In the genomic region with DNA sequence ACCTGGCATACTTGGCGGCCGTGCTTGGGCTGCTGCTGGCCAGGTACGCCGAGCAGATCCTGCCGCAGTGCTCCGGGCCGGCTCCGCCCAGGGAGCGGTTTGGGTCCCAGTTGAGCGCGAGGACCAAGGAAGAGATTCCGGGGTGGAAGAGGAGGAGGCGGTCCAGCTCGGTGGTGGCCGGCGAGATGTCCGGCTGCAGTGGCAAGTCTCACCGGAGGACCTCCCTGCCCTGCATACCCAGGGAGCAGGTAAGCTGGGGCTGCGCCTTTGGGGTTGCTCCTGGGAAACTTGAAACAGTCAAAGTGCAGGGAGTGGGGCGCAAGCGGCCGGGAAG, we compare ENCODE assay signal across 8 mouse cellular contexts. TPM values are rescaled to one million over a fixed set of nuclear protein-coding genes. Genes with fewer than 3 reads are reported as not detected.
A peak's percentile ranks its signal among the peaks of the same experiment; 100 is the strongest.
DNase-seq lines count a peak whose midpoint lies in the region; ATAC-seq lines count a peak whose summit lies in the region.

No protein-coding gene starts in this region.

- no peaks in the 10 kb centered on the region for H3K36me3 ChIP-seq in heart, embryonic 11.5 days (ENCODE audit: control insufficient read depth, insufficient read depth, low read length)
- no peaks in the 10 kb centered on the region for H3K36me3 ChIP-seq in limb, embryonic 11.5 days (ENCODE audit: control insufficient read depth, insufficient read depth, low read length)
- H3K36me3 ChIP-seq in neural tube, embryonic 14.5 days (ENCODE audit: control insufficient read depth, insufficient read depth, low read length) = no peaks in the 10 kb centered on the region

- peak overlapping the region; percentile 80 for H3K4me2 ChIP-seq in heart, embryonic 11.5 days
- H3K4me2 ChIP-seq in limb, embryonic 11.5 days (ENCODE audit: low read depth, severe bottlenecking) = peak overlapping the region; percentile 95
- peak overlapping the region; percentile 95 for H3K4me2 ChIP-seq in neural tube, embryonic 14.5 days (ENCODE audit: low read depth, low read length)

- peak overlapping the region; percentile 77; the same call in 1 of the 2 replicates for H3K27ac ChIP-seq in heart, embryonic 11.5 days (ENCODE audit: low read depth, low read length)
- H3K27ac ChIP-seq in limb, embryonic 11.5 days (replicated peaks; ENCODE audit: low read depth, low read length) = no peak overlapping the region
- no peak overlapping the region for H3K27ac ChIP-seq in neural tube, embryonic 14.5 days (ENCODE audit: low read depth, low read length)

- H3K9me3 ChIP-seq in heart, embryonic 11.5 days (replicated peaks; ENCODE audit: control insufficient read depth, low read length) = no peaks in the 10 kb centered on the region
- no peaks in the 10 kb centered on the region for H3K9me3 ChIP-seq in limb, embryonic 11.5 days (ENCODE audit: control insufficient read depth, low read length)
- no peaks in the 10 kb centered on the region for H3K9me3 ChIP-seq in neural tube, embryonic 14.5 days (ENCODE audit: control insufficient read depth, low read length)

- whole genome bisulfite sequencing in heart, embryonic 11.5 days (ENCODE audit: insufficient replicate concordance) = 2% methylated on average over 22 of the region's 22 CpGs
- WGBS in limb, embryonic 11.5 days = under 1% methylated on average over 22 of the region's 22 CpGs
- 1% methylated on average over 22 of the region's 22 CpGs for WGBS in neural tube, embryonic 14.5 days

- H3K4me1 ChIP-seq in heart, embryonic 11.5 days (ENCODE audit: control insufficient read depth, insufficient read depth, low read length) = peaks cover 17% of the 10 kb centered on the region; the same call in 1 of the 2 replicates
- peaks cover 13% of the 10 kb centered on the region for H3K4me1 ChIP-seq in limb, embryonic 11.5 days (ENCODE audit: control insufficient read depth, insufficient read depth, low read length)
- H3K4me1 ChIP-seq in neural tube, embryonic 14.5 days (ENCODE audit: control insufficient read depth, insufficient read depth, low read length) = 0 out of 2 replicates have a peak, but pooled peaks cover 3% of the 10 kb centered on the region

- peak overlapping the region; percentile 89 for H3K9ac ChIP-seq in heart, embryonic 11.5 days (ENCODE audit: low read depth, low read length)
- peak overlapping the region; percentile 79 for H3K9ac ChIP-seq in limb, embryonic 11.5 days (ENCODE audit: low read length)
- peak overlapping the region; percentile 66 for H3K9ac ChIP-seq in neural tube, embryonic 14.5 days (replicated peaks; ENCODE audit: low read depth, low read length)

- ATAC-seq in heart, embryonic 11.5 days (replicated peaks; ENCODE audit: insufficient number of reproducible peaks, low FRiP score, low TSS enrichment) = peak; percentile 16
- ATAC-seq in limb, embryonic 11.5 days (ENCODE audit: insufficient number of reproducible peaks, low FRiP score, low TSS enrichment, low read depth) = peak; percentile 49; the same call in 1 of the 2 replicates
- no peak; the same call in 1 of the 2 replicates for ATAC-seq in neural tube, embryonic 14.5 days (ENCODE audit: low read depth)

- H3K4me3 ChIP-seq in heart, embryonic 11.5 days (ENCODE audit: low read depth, low read length) = peak overlapping the region; percentile 82
- H3K4me3 ChIP-seq in limb, embryonic 11.5 days (ENCODE audit: low read depth, low read length) = peak overlapping the region; percentile 73
- H3K4me3 ChIP-seq in neural tube, embryonic 14.5 days (ENCODE audit: low read depth, low read length) = peak overlapping the region; percentile 62

- peak; percentile 40 to 63 for DNase-seq in cerebellum, adult 18-20 months
- no peak for DNase-seq in cerebellum, postnatal 14 days
- DNase-seq in WW6 (ENCODE audit: low read depth, low spot score) = peak; percentile 9
- DNase-seq in limb, embryonic 11.5 days (ENCODE audit: low spot score) = peak; percentile 62
- no peak for DNase-seq in thymus, postnatal 10 days (ENCODE audit: low spot score in 2 of 2)
- no peak for DNase-seq in left cerebral cortex, adult 9 months (ENCODE audit: low spot score in 2 of 2)

- H3K27me3 ChIP-seq in heart, embryonic 11.5 days (ENCODE audit: control insufficient read depth, insufficient read depth, low read length) = no peaks in the 10 kb centered on the region
- H3K27me3 ChIP-seq in limb, embryonic 11.5 days (ENCODE audit: control insufficient read depth, insufficient read depth, low read length) = no peaks in the 10 kb centered on the region
- H3K27me3 ChIP-seq in neural tube, embryonic 14.5 days (ENCODE audit: control insufficient read depth, insufficient read depth, low read length) = peaks cover 15% of the 10 kb centered on the region

RNA-seq across cellular contexts. Expression of gene Pde3a, which starts 1.2 kb away (rescaled TPM):
- 9.9 and 10.7 TPM in 2 replicates for polyA plus RNA-seq in heart, embryonic 11.5 days (2014; fragmentation: Nextera tagmentation; extraction: Ambion mirVana)
- 3.3 and 3.5 TPM in 2 replicates for polyA plus RNA-seq in limb, embryonic 11.5 days (2014; fragmentation: Nextera tagmentation; extraction: Ambion mirVana)
- 2.3 and 3.1 TPM in 2 replicates for polyA plus RNA-seq in neural tube, embryonic 14.5 days (2014; fragmentation: Nextera tagmentation; extraction: Ambion mirVana)

Comparison
In these comparisons a context has a peak if more than half of its experiments do, and no peak if none do; other contexts are left out.
1. DNase-seq: peak in cerebellum, adult 18-20 months (2 of 2), WW6 (single experiment) and limb, embryonic 11.5 days (single experiment); none in cerebellum, postnatal 14 days (0 of 2), thymus, postnatal 10 days (0 of 2) and left cerebral cortex, adult 9 months (0 of 2).
2. Peak in every context shown above with its lines, with median percentiles within 50 percentile points of each other: H3K4me2 ChIP-seq, H3K4me3 ChIP-seq and H3K9ac ChIP-seq.